Mouse (Mus musculus) brain, embryonic 14.5 days (tissue): ENCODE data around the gene Acpp.

Source experiments
- CTCF ChIP-seq: fragments of 200-500 bp; IDR thresholded peaks from 2 replicates; pipeline ENCODE4 v1.5.1; 2012; ENCODE audit warnings: inconsistent platforms, mild to moderate bottlenecking, moderate library complexity, borderline replicate concordance; ENCODE audit not compliant: insufficient read depth, insufficient read length; ENCODE audit errors: extremely low read depth
- POLR2A ChIP-seq: fragments of 200-500 bp; IDR thresholded peaks from 2 replicates; pipeline ENCODE4 v1.6.1; 2012; ENCODE audit warnings: mild to moderate bottlenecking, inconsistent platforms, borderline replicate concordance; ENCODE audit not compliant: poor library complexity, insufficient read depth, insufficient read length, severe bottlenecking; ENCODE audit errors: extremely low read depth

DNA sequence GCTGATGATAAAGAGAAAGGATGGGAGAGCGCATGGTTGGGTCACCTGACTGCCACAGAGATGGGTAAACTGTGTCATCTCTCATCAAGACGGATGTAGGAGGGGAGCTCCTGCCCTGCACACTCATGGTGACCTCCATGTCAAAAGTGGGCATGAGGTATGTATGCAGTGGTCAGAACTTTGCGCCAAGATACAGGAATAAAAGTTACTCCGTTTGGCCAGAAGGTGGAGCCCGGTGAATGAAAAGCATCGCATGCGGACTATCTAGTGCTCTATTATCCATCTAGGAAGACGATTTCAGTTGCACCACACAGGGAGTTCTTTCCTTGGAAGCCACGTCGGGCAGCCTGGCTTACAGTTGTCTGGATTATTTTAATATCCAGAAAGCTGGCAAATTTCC lies 22.0 kb downstream of the Acpp start:
- TF ChIP-seq POLR2A (no peak), CTCF (peak; percentile 73; the same call in 1 of the 2 replicates)
